Mouse (Mus musculus) gastrocnemius, adult 8-10 months (tissue): ENCODE data around the gene Barhl1. TPM values are rescaled to one million over a fixed set of nuclear protein-coding genes. Genes with fewer than 3 reads are reported as not detected.

Source experiments
- DNase-seq, 2 experiments: peaks; one replicate each; pipeline ENCODE4 v3.0.0; 2022; ENCODE audit warnings: low spot score in 2 of 2
- total RNA-seq, 4 experiments: library from RNA; stranded (reverse); gene quantifications; 2 replicates each; pipeline ENCODE4 v1.2.4; 2022

Gene Barhl1
- total RNA-seq, 4 experiments from 2014 or later = not detected

DNA sequence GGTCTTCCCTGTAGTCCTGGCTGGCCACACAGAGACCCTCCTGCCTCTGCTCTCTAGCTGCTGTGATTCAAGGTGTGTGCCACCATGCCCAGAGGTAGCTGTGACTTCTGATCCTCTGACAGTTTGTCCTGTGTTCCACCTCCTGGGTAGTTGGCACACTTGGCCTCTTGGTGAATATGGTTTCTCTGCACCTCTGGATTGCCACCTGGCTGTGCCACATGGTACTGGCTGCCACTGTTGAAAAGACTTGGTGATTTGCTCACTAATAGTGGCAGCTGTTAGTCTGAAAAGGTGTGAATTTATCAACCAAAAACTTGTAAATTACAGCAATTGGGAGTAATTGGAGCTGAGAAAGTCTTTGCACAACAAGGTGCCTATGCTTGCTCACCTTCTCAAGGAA is 52.6 kb downstream of the Barhl1 start:
- no peak for DNase-seq

- DNase-seq = no peak
Observed at GRCm38 (mm10) chr2:28860678-28861423, 55.6 kb downstream of the Barhl1 start.

- DNase-seq = no peak
Observed at GRCm38 (mm10) chr2:28859303-28859702, 57.2 kb downstream of the Barhl1 start.

Other genes with a start within 250 kb of the Barhl1 start
- gene Spaca9, start 216.9 kb downstream of the Barhl1 start, total RNA-seq = not detected
- gene Ak8, start 216.5 kb downstream of the Barhl1 start, total RNA-seq = not detected
- 10 to 100 TPM; 12.3 to 14.7 (median 13.7) TPM for gene Gtf3c4, start 76.3 kb downstream of the Barhl1 start, total RNA-seq
- 1 to 10 TPM; 3.8 to 6.7 (median 5.5) TPM for gene Ddx31, start 76.3 kb downstream of the Barhl1 start, total RNA-seq
- gene Cfap77, start 138.4 kb upstream of the Barhl1 start, total RNA-seq = not detected
- 1 to 10 TPM; 4.3 to 8.5 (median 4.6) TPM for gene Ttf1, start 143.6 kb upstream of the Barhl1 start, total RNA-seq
- 10 to 100 TPM; 28.4 to 33.7 (median 29.0) TPM for gene Setx, start 207.5 kb upstream of the Barhl1 start, total RNA-seq